Mouse (Mus musculus) embryonic facial prominence, embryonic 13.5 days (tissue): ENCODE results near the gene Gm21964. TPM values are rescaled to one million over a fixed set of nuclear protein-coding genes. Genes with fewer than 3 reads are reported as not detected.

Source experiments
- ATAC-seq: fragments of 200-750 bp; cut with Nextera tagmentation; 2 replicates; pipeline ENCODE4 v1.8.0; 2017; ENCODE audit warnings: low read depth; ENCODE audit not compliant: insufficient number of reproducible peaks, insufficient read depth, low FRiP score, low TSS enrichment
- H3K27ac ChIP-seq: fragments of 300-500 bp; sonication (generic); 2 replicates; pipeline ENCODE4 v1.5.1; 2015; ENCODE audit warnings: moderate library complexity, mild to moderate bottlenecking, inconsistent platforms
- H3K27me3 ChIP-seq: fragments of 300-500 bp; sonication (generic); 2 replicates; pipeline ENCODE4 v1.6.1; 2015; ENCODE audit warnings: mild to moderate bottlenecking, inconsistent platforms
- H3K36me3 ChIP-seq: fragments of 300-500 bp; sonication (generic); 2 replicates; pipeline ENCODE4 v1.6.1; 2015; ENCODE audit warnings: mild to moderate bottlenecking, inconsistent platforms
- H3K4me1 ChIP-seq: fragments of 300-500 bp; sonication (generic); 2 replicates; pipeline ENCODE4 v1.6.1; 2015; ENCODE audit warnings: inconsistent platforms
- H3K4me2 ChIP-seq: fragments of 300-500 bp; sonication (generic); 2 replicates; pipeline ENCODE4 v1.6.1; 2015; ENCODE audit warnings: moderate library complexity, mild to moderate bottlenecking, inconsistent platforms
- H3K4me3 ChIP-seq: fragments of 300-500 bp; sonication (generic); 2 replicates; pipeline ENCODE4 v1.5.1; 2015; ENCODE audit warnings: mild to moderate bottlenecking, inconsistent platforms
- H3K9ac ChIP-seq: fragments of 300-500 bp; sonication (generic); 2 replicates; pipeline ENCODE4 v1.6.1; 2015; ENCODE audit warnings: mild to moderate bottlenecking, inconsistent platforms
- H3K9me3 ChIP-seq: fragments of 300-500 bp; sonication (generic); 2 replicates; pipeline ENCODE4 v1.6.1; 2016; ENCODE audit warnings: inconsistent platforms
- WGBS: fragments of 180-500 bp; shearing (Covaris S2); methylation state at CpG from one replicate; pipeline ENCODE4 v1.1.7; 2015; ENCODE audit warnings: mixed read lengths; 5-methylcytosine and 5-hydroxymethylcytosine counted together
- polyA plus RNA-seq: library from polyadenylated mRNA; unstranded; fragments of >200 nt; fragmentation: Nextera tagmentation; extraction: Ambion mirVana; gene quantifications from 2 replicates; pipeline ENCODE4 v1.2.1, GENCODE M21; 2015

Gm21964 gene
- polyA plus RNA-seq, 1 experiment from 2014 or later = not detected

- Histone ChIP-seq H3K27ac (no peak overlapping the region), H3K27me3 (no peaks in the 10 kb centered on the region), H3K9me3 (peaks cover 9% of the 10 kb centered on the region), H3K4me2 (no peak overlapping the region), H3K36me3 (peaks cover 29% of the 10 kb centered on the region), H3K4me3 (no peak overlapping the region), H3K9ac (no peak overlapping the region), H3K4me1 (no peaks in the 10 kb centered on the region)
- no peak for ATAC-seq
- WGBS = 65% methylated on average over 1 of the region's 1 CpGs
These were observed 9.1 kb upstream of the Gm21964 start for GRCm38 (mm10) chr8:110091869-110092268.

- Histone ChIP-seq H3K9me3 (no peaks in the 10 kb centered on the region), H3K9ac (no peak overlapping the region), H3K27ac (no peak overlapping the region), H3K4me2 (no peak overlapping the region), H3K36me3 (no peaks in the 10 kb centered on the region), H3K27me3 (no peaks in the 10 kb centered on the region), H3K4me1 (no peaks in the 10 kb centered on the region), H3K4me3 (no peak overlapping the region)
- ATAC-seq = 0 out of 2 replicates have a peak, but pooled peaks have one; percentile 17
- WGBS = 85% methylated on average over 15 of the region's 15 CpGs
These were observed 669 bp downstream of the Gm21964 start for GRCm38 (mm10) chr8:110101676-110102075.

GRCm38 (mm10) chr8:110102653-110103052 lies 1.6 kb downstream of the Gm21964 start, which contains the start of gene Gm17720:
Gene Gm17720 (minus strand): TSS chr8:110102753.
- ATAC-seq = no peak
- Histone ChIP-seq H3K9me3 (no peaks in the 10 kb centered on the region), H3K36me3 (no peaks in the 10 kb centered on the region), H3K27me3 (no peaks in the 10 kb centered on the region), H3K4me2 (no peak within 1 kb of the TSS), H3K9ac (no peak within 1 kb of the TSS), H3K4me3 (no peak within 1 kb of the TSS), H3K27ac (no peak within 1 kb of the TSS), H3K4me1 (no peaks in the 10 kb centered on the region)
- WGBS = 86% methylated on average over 3 of the region's 3 CpGs

DNA sequence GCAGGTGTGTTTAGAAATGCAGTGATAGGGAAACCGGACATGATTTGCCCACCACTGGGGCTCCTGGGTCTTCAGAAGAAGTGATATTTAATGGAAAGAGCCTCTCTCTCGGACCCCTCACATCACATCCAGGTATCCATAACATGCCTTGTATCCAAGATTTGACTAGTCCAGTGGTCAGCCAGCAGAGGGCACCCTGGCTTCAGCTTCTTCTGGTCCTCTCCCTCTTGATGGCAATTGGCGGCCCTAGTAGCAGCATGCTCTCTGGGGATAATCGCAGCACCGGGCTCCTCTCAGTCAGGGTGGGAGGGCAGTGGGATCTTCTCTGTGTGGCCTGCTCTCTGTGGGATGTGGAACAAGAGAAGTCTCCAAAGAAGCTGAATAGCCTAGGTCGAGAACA lies 18.7 kb downstream of the Gm21964 start:
- no peak overlapping the region for H3K27ac ChIP-seq
- no peak overlapping the region for H3K9ac ChIP-seq
- peaks cover 6% of the 10 kb centered on the region; the same call in 1 of the 2 replicates for H3K27me3 ChIP-seq
- no peaks in the 10 kb centered on the region for H3K36me3 ChIP-seq
- H3K4me3 ChIP-seq = no peak overlapping the region
- no peak overlapping the region for H3K4me2 ChIP-seq
- no peak for ATAC-seq
- no peaks in the 10 kb centered on the region for H3K4me1 ChIP-seq
- H3K9me3 ChIP-seq = no peaks in the 10 kb centered on the region
- WGBS = 48% methylated on average over 6 of the region's 6 CpGs

DNA sequence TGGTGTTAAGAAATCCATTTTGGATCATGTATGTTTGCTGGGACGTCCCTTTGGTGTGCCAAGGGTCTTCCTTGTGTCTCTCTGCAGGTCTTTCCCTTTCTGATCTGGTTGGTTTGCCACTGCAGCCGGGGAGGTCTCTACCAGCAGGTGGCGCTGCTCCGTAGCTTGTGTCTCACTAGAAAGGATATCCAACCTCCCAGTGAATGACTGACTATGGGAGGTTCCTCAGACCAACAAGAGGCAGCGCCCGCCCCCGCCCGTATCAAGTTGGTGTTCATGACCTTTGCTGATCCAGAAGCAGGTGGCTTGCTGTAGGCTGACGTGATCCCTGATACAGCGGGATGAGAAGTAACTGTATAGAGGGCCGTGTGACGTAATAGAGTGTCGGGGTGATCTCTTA lies 29.5 kb downstream of the Gm21964 start:
- WGBS = 20% methylated on average over 13 of the region's 13 CpGs
- no peaks in the 10 kb centered on the region for H3K36me3 ChIP-seq
- H3K27ac ChIP-seq = no peak overlapping the region
- H3K4me3 ChIP-seq = no peak overlapping the region
- H3K9me3 ChIP-seq = no peaks in the 10 kb centered on the region
- ATAC-seq = no peak
- H3K27me3 ChIP-seq = no peaks in the 10 kb centered on the region
- H3K9ac ChIP-seq = no peak overlapping the region
- H3K4me2 ChIP-seq = no peak overlapping the region
- no peaks in the 10 kb centered on the region for H3K4me1 ChIP-seq

DNA sequence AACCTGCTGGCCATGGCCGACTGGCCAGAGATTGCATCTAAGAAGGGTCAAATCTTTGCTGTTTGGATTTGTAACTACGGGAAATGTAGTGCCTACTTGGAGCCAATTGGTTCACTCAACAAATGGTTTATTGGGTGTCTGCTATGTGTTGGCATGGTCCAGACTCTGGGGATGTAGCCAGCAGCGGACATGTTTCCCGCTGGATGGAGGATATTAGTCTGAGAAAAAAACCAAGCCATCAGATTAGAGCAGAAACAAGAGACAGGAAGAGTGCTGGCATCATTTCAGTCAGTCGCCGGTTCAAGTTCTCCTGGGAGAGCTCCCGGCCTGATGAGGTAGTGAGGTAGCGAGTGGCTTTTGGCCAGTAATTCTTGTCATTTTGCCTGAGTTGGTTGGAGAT lies 33.2 kb downstream of the Gm21964 start:
- Histone ChIP-seq H3K4me3 (no peak overlapping the region), H3K4me2 (no peak overlapping the region), H3K27me3 (no peaks in the 10 kb centered on the region), H3K4me1 (no peaks in the 10 kb centered on the region), H3K27ac (no peak overlapping the region), H3K9ac (no peak overlapping the region), H3K36me3 (no peaks in the 10 kb centered on the region), H3K9me3 (no peaks in the 10 kb centered on the region)
- 87% methylated on average over 8 of the region's 8 CpGs for WGBS
- no peak for ATAC-seq

DNA sequence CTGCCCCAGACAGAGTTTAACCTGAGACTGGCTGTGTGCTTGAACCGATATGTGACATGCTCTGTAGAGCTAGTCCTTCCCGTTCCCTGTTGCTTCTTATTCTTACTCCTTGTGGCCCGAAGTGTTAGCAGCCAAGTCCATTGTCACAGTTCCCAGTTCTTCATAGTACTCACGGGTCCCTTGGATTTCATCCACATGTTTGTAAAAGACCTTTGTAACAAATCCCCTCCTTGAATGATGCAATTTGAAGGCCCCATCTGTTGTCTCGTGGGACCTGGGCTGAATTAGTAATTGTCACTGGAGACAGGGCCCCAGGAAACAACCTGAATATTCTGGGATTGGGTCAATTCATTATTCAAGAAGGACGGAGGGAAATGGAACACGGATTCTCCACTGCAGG lies 34.5 kb downstream of the Gm21964 start:
- Histone ChIP-seq H3K27ac (no peak overlapping the region), H3K27me3 (no peaks in the 10 kb centered on the region), H3K36me3 (no peaks in the 10 kb centered on the region), H3K9ac (no peak overlapping the region), H3K9me3 (no peaks in the 10 kb centered on the region), H3K4me3 (no peak overlapping the region), H3K4me2 (no peak overlapping the region), H3K4me1 (no peaks in the 10 kb centered on the region)
- no peak for ATAC-seq
- WGBS = 73% methylated on average over 7 of the region's 7 CpGs

GRCm38 (mm10) chr8:110140156-110140555 lies 39.1 kb downstream of the Gm21964 start:
- no peak for ATAC-seq
- no peaks in the 10 kb centered on the region for H3K4me1 ChIP-seq
- 76% methylated on average over 3 of the region's 3 CpGs for WGBS
- H3K27ac ChIP-seq = no peak overlapping the region
- H3K4me2 ChIP-seq = no peak overlapping the region
- no peak overlapping the region for H3K4me3 ChIP-seq
- H3K36me3 ChIP-seq = no peaks in the 10 kb centered on the region
- H3K9ac ChIP-seq = no peak overlapping the region
- H3K27me3 ChIP-seq = peaks cover 7% of the 10 kb centered on the region; the same call in 1 of the 2 replicates
- H3K9me3 ChIP-seq = no peaks in the 10 kb centered on the region

GRCm38 (mm10) chr8:110140770-110141169 lies 39.8 kb downstream of the Gm21964 start:
- H3K4me2 ChIP-seq = no peak overlapping the region
- no peaks in the 10 kb centered on the region for H3K36me3 ChIP-seq
- H3K27ac ChIP-seq = no peak overlapping the region
- no peaks in the 10 kb centered on the region for H3K4me1 ChIP-seq
- H3K4me3 ChIP-seq = no peak overlapping the region
- H3K9me3 ChIP-seq = no peaks in the 10 kb centered on the region
- no peak for ATAC-seq
- 63% methylated on average over 4 of the region's 4 CpGs for WGBS
- no peak overlapping the region for H3K9ac ChIP-seq
- peaks cover 9% of the 10 kb centered on the region; the same call in 1 of the 2 replicates for H3K27me3 ChIP-seq

DNA sequence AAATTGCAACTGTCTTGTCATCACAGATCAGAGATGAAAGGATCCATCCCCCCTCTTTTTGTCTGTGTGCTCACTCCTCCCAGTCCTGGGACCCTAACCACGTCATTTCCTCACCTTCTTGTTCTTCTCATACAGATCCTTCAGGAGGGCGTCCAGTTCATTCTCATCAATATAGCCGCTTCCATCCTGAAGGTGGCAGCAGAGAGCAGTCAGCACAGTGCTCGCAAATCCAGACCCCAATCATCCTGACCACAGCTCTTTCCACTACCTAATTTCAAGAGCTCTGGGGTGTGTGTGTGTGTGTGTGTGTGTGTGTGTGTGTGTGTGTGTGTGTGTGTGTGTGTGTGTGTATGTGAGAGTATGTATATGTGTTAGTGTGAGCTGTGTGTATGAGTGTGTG lies 44.5 kb downstream of the Gm21964 start:
- Histone ChIP-seq H3K4me1 (no peaks in the 10 kb centered on the region), H3K4me2 (no peak overlapping the region), H3K9me3 (no peaks in the 10 kb centered on the region), H3K27me3 (peaks cover 9% of the 10 kb centered on the region; the same call in 1 of the 2 replicates), H3K9ac (no peak overlapping the region), H3K4me3 (no peak overlapping the region), H3K27ac (no peak overlapping the region), H3K36me3 (no peaks in the 10 kb centered on the region)
- 0 out of 2 replicates have a peak, but pooled peaks have one; percentile 10 for ATAC-seq
- WGBS = 0% methylated on average over 4 of the region's 4 CpGs

- no peak for ATAC-seq
- no peaks in the 10 kb centered on the region for H3K9me3 ChIP-seq
- 73% methylated on average over 6 of the region's 6 CpGs for WGBS
- no peak overlapping the region for H3K4me3 ChIP-seq
- no peaks in the 10 kb centered on the region; the same call in 1 of the 2 replicates for H3K4me1 ChIP-seq
- H3K9ac ChIP-seq = no peak overlapping the region
- H3K27me3 ChIP-seq = no peaks in the 10 kb centered on the region
- H3K27ac ChIP-seq = no peak overlapping the region
- no peaks in the 10 kb centered on the region for H3K36me3 ChIP-seq
- H3K4me2 ChIP-seq = no peak overlapping the region
These were observed 51.9 kb downstream of the Gm21964 start for GRCm38 (mm10) chr8:110152951-110153350.
